13 mouse cellular contexts compared by ENCODE assay signal in genomic region chr15:8686846-8687245, GRCm38 (mm10).
"Had no signal": no experiment of that assay in that cellular context is flagged by ENCODE, and none has a peak within 500 bp of the region (broad histone marks: within the 10 kb centered on the region; RNA-seq: fewer than 3 reads in every experiment).

No protein-coding gene starts in this region.

- DNase-seq: kidney, adult 8-10 months; kidney, postnatal 25 days; layer of hippocampus, postnatal 36 days; liver, embryonic 13.5 days; liver, postnatal 0 days; right cerebral cortex, postnatal 14 days; thymus, adult 2 months; thymus, postnatal 25 days had no signal

- H3K4me1 ChIP-seq: liver, embryonic 13.5 days; lung, embryonic 15.5 days; midbrain, embryonic 12.5 days; stomach, embryonic 15.5 days had no signal

- H3K36me3 ChIP-seq: liver, embryonic 13.5 days; midbrain, embryonic 12.5 days; stomach, embryonic 15.5 days had no signal

- H3K4me3 ChIP-seq: limb, embryonic 15.5 days; liver, embryonic 13.5 days; lung, embryonic 15.5 days; midbrain, embryonic 12.5 days; neural tube, embryonic 13.5 days; stomach, embryonic 15.5 days had no signal

- H3K9me3 ChIP-seq: limb, embryonic 15.5 days; liver, embryonic 13.5 days; lung, embryonic 15.5 days; midbrain, embryonic 12.5 days; neural tube, embryonic 13.5 days; stomach, embryonic 15.5 days had no signal

- H3K27me3 ChIP-seq: limb, embryonic 15.5 days; liver, embryonic 13.5 days; lung, embryonic 15.5 days; midbrain, embryonic 12.5 days; neural tube, embryonic 13.5 days; stomach, embryonic 15.5 days had no signal

- H3K27ac ChIP-seq: limb, embryonic 15.5 days; liver, embryonic 13.5 days; lung, embryonic 15.5 days; midbrain, embryonic 12.5 days; neural tube, embryonic 13.5 days; stomach, embryonic 15.5 days had no signal
